Mouse (Mus musculus) thymus, postnatal 25 days (tissue): ENCODE data around the gene Kcnj9.
A peak's percentile ranks its signal among the peaks of the same experiment; 100 is the strongest.

Experiments used
- DNase-seq: peaks from one replicate; pipeline ENCODE4 v3.0.0; 2022

The Kcnj9 gene

GRCm38 (mm10) chr1:172332925-172333324 lies 3.8 kb upstream of the Kcnj9 start:
- DNase-seq = no peak

- DNase-seq = no peak
These were observed 2.4 kb upstream of the Kcnj9 start for GRCm38 (mm10) chr1:172331422-172331947.

- no peak for DNase-seq
These were observed 498 bp upstream of the Kcnj9 start for GRCm38 (mm10) chr1:172329616-172330015.

- no peak for DNase-seq
These were observed 657 bp downstream of the Kcnj9 start for GRCm38 (mm10) chr1:172328461-172328860.

- no peak for DNase-seq
These were observed 1.1 kb downstream of the Kcnj9 start for GRCm38 (mm10) chr1:172328041-172328440.

GRCm38 (mm10) chr1:172327206-172328001 lies 1.7 kb downstream of the Kcnj9 start:
- DNase-seq = no peak

GRCm38 (mm10) chr1:172326684-172327083 lies 2.4 kb downstream of the Kcnj9 start:
- DNase-seq = no peak

- DNase-seq = peak; percentile 79
These were observed 3.2 kb downstream of the Kcnj9 start for GRCm38 (mm10) chr1:172325680-172326535.

- DNase-seq = peak; percentile 68
These were observed 4.4 kb downstream of the Kcnj9 start for GRCm38 (mm10) chr1:172324725-172325124.

- DNase-seq = no peak
These were observed 5.2 kb downstream of the Kcnj9 start for GRCm38 (mm10) chr1:172323801-172324359.

GRCm38 (mm10) chr1:172323298-172323697 lies 5.8 kb downstream of the Kcnj9 start:
- no peak for DNase-seq

- no peak for DNase-seq
These were observed 6.4 kb downstream of the Kcnj9 start for GRCm38 (mm10) chr1:172322725-172323124.

- DNase-seq = no peak
These were observed 9.2 kb downstream of the Kcnj9 start for GRCm38 (mm10) chr1:172319921-172320411.

GRCm38 (mm10) chr1:172319346-172319745 lies 9.8 kb downstream of the Kcnj9 start:
- no peak for DNase-seq

- no peak for DNase-seq
These were observed 10.6 kb downstream of the Kcnj9 start for GRCm38 (mm10) chr1:172318424-172319035.

GRCm38 (mm10) chr1:172317946-172318345 lies 11.2 kb downstream of the Kcnj9 start:
- DNase-seq = no peak

- DNase-seq = no peak
These were observed 11.7 kb downstream of the Kcnj9 start for GRCm38 (mm10) chr1:172317431-172317830.

- no peak for DNase-seq
These were observed 14.2 kb downstream of the Kcnj9 start for GRCm38 (mm10) chr1:172314911-172315310.

- DNase-seq = no peak
These were observed 15.3 kb downstream of the Kcnj9 start for GRCm38 (mm10) chr1:172313613-172314411.

GRCm38 (mm10) chr1:172312768-172313561 lies 16.2 kb downstream of the Kcnj9 start:
- DNase-seq = no peak
